Mouse (Mus musculus): ENCODE measurements around the gene Elk3.

DNA sequence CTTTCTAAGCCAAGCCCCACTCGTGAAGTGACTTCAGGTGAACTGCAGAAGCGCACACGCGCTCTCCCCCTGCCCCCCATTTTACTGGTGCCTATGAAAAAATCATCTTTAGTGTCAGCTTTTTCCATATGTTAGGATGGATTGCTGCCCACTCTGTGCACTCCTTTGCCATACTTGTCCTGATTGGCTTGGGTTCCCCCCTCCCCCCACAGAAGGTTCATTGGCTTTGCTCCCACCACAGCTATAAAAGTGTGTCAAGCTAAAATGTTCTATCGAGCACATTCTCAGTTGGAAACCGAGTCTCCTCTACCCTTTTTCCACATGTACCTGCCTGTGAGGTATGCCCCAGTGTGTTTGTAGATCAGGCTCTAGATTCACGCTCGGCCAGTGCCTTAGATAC lies 59.5 kb downstream of the Elk3 start:
- TF ChIP-seq CTCF (IDR thresholded peaks at IDR 0.05; ENCODE audit: low read depth) (no peak), EP300 (optimal IDR thresholded peaks at IDR 0.05) (no peak)
